Mouse (Mus musculus) skeletal muscle tissue, postnatal 0 days (tissue): ENCODE results near the gene Zfp931. TPM values are rescaled to one million over a fixed set of nuclear protein-coding genes. Genes with fewer than 3 reads are reported as not detected.

Experiments
- polyA plus RNA-seq: library from polyadenylated mRNA; unstranded; fragments of >200 nt; fragmentation: Nextera tagmentation; extraction: Ambion mirVana; gene quantifications from 2 replicates; pipeline ENCODE4 v1.2.1, GENCODE M21; 2015

Gene Zfp931
- 7.4 and 8.0 TPM in 2 replicates for polyA plus RNA-seq

GRCm38 (mm10) chr2:178078166-178078717, at the start of gene Zfp931:
Zfp931 (minus strand) TSS chr2:178078476.

GRCm38 (mm10) chr2:178118801-178119560, 40.7 kb upstream of the Zfp931 start, which contains the start of gene Phactr3:
Phactr3 (plus strand) TSS chr2:178118975.

GRCm38 (mm10) chr2:178023011-178023611, 55.2 kb downstream of the Zfp931 start, which contains the start of gene Zfp971:
Zfp971 (plus strand) TSS chr2:178023284.

Other genes starting within 250 kb of the Zfp931 start
- 24.3 and 25.3 TPM in 2 replicates for gene Gm14325, start 238.1 kb downstream of the Zfp931 start, polyA plus RNA-seq
- gene Gm14327, start 181.4 kb downstream of the Zfp931 start, polyA plus RNA-seq = 1.9 TPM in 2 replicates
- not detected in 2 replicates for gene Zfp972, start 152.9 kb downstream of the Zfp931 start, polyA plus RNA-seq
- gene Gm14326, start 121.2 kb downstream of the Zfp931 start, polyA plus RNA-seq = 18.9 and 24.3 TPM in 2 replicates
- 6.0 and 7.7 TPM in 2 replicates for gene Zfp971, start 55.2 kb downstream of the Zfp931 start, polyA plus RNA-seq
- 0.17 and 0.46 TPM in 2 replicates for gene Phactr3, start 40.5 kb upstream of the Zfp931 start, polyA plus RNA-seq